Mouse (Mus musculus): ENCODE results near the gene Podn.

GRCm38 (mm10) chr4:107999380-107999779 is 96.9 kb downstream of the Podn start:
- TF ChIP-seq CTCF (IDR thresholded peaks at IDR 0.05; ENCODE audit: control insufficient read depth, insufficient read depth, insufficient read length) (no peak), USF1 (IDR thresholded peaks at IDR 0.05; ENCODE audit: low read depth) (no peak), MYOG (IDR thresholded peaks at IDR 0.05; ENCODE audit: control insufficient read depth, extremely low read depth, insufficient read length) (no peak), CEBPB (IDR thresholded peaks at IDR 0.05; ENCODE audit: low read depth) (no peak), MAX (IDR thresholded peaks at IDR 0.05) (no peak)
